8 mouse cellular contexts compared by ENCODE assay signal in the genomic region with DNA sequence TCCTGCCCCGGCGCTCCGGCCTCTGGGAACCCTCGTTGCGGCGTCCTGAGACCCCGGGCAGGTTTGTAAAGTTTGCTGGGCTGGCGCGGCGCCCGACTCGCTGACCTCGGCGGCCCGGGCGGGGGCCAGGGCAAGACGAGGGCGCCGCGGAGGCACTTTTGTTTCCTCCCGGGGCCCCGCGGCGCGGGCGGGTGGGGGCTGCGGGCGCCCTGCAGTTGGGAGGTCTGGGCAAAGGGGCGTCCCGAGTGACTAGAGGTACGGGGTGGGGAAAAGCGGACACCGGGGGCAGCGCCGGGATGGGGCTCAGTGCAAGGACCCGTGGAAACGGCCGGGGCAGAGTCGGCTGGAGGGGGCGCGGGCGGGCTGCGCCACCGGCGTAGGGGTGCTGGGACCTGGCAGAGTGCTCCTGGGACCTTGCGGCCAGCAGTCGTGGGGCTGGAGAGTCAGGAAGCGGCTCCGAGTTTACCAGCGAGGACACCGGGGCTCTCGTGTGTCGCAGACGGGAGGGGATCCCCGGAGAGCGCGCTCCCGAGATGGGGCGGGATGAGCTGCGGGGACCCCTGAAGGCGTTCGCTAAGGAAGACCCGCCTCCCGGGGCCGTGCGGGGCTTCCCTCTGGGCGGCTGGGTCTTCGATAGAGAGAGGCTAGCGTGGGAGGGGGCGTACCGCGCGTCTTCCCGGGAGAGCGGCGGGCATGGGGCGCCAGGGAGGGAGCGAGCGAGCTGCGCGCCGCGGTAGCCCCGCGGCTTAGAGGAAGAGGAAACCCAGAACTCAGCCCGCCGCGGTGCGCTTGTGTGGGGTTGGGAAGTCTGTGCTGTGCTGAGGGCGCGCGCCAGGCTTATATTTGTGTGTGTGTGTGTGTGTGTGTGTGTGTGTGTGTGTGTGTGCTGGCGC. TPM values are rescaled to one million over a fixed set of nuclear protein-coding genes. Genes with fewer than 3 reads are reported as not detected.
A peak's percentile ranks its signal among the peaks of the same experiment; 100 is the strongest.
DNase-seq lines count a peak whose midpoint lies in the region; ATAC-seq and TF ChIP-seq lines count a peak whose summit lies in the region.

No protein-coding gene starts in this region.

- no peaks in the 10 kb centered on the region for H3K9me3 ChIP-seq in hindbrain, embryonic 15.5 days
- peaks cover 6% of the 10 kb centered on the region; the same call in 1 of the 2 replicates for H3K9me3 ChIP-seq in limb, embryonic 12.5 days
- H3K9me3 ChIP-seq in midbrain, embryonic 12.5 days = no peaks in the 10 kb centered on the region

- peak; percentile 85 for ATAC-seq in hindbrain, embryonic 15.5 days (ENCODE audit: low FRiP score, low read depth)
- ATAC-seq in limb, embryonic 12.5 days (ENCODE audit: insufficient number of reproducible peaks, insufficient read depth, low FRiP score, low TSS enrichment, low read depth) = peak; percentile 60
- peak; percentile 80 for ATAC-seq in midbrain, embryonic 12.5 days (ENCODE audit: low FRiP score, low read depth)

- H3K27ac ChIP-seq in cerebellum, adult 2 months (ENCODE audit: insufficient read depth, low read length) = peak overlapping the region; percentile 48; the same call in 1 of the 2 replicates
- H3K27ac ChIP-seq in hindbrain, embryonic 15.5 days (replicated peaks) = peak overlapping the region; percentile 83
- H3K27ac ChIP-seq in limb, embryonic 12.5 days = 0 out of 2 replicates have a peak overlapping the region, but pooled peaks have one; percentile 23
- H3K27ac ChIP-seq in midbrain, embryonic 12.5 days (replicated peaks) = peak overlapping the region; percentile 71

- H3K4me1 ChIP-seq in cerebellum, adult 2 months (ENCODE audit: control insufficient read depth, insufficient read depth, low read length) = no peaks in the 10 kb centered on the region
- H3K4me1 ChIP-seq in hindbrain, embryonic 15.5 days (replicated peaks) = peaks cover 11% of the 10 kb centered on the region; the same call in 1 of the 2 replicates
- H3K4me1 ChIP-seq in limb, embryonic 12.5 days (replicated peaks) = no peaks in the 10 kb centered on the region
- H3K4me1 ChIP-seq in midbrain, embryonic 12.5 days = 0 out of 2 replicates have a peak, but pooled peaks cover 6% of the 10 kb centered on the region

- no peak for TF ChIP-seq POLR2A in cerebellum, adult 2 months (IDR thresholded peaks at IDR 0.05; ENCODE audit: borderline replicate concordance, insufficient read depth, low read length)

- no peaks in the 10 kb centered on the region; the same call in 1 of the 2 replicates for H3K27me3 ChIP-seq in cerebellum, adult 2 months (ENCODE audit: control insufficient read depth, insufficient read depth, low read length)
- H3K27me3 ChIP-seq in hindbrain, embryonic 15.5 days = peaks cover 7% of the 10 kb centered on the region; the same call in 1 of the 2 replicates
- peaks cover 27% of the 10 kb centered on the region for H3K27me3 ChIP-seq in limb, embryonic 12.5 days
- peaks cover 14% of the 10 kb centered on the region for H3K27me3 ChIP-seq in midbrain, embryonic 12.5 days

- H3K36me3 ChIP-seq in hindbrain, embryonic 15.5 days = no peaks in the 10 kb centered on the region
- H3K36me3 ChIP-seq in limb, embryonic 12.5 days = no peaks in the 10 kb centered on the region
- no peaks in the 10 kb centered on the region for H3K36me3 ChIP-seq in midbrain, embryonic 12.5 days

- H3K9ac ChIP-seq in hindbrain, embryonic 15.5 days = peak overlapping the region; percentile 69
- peak overlapping the region; percentile 73 for H3K9ac ChIP-seq in limb, embryonic 12.5 days (replicated peaks)
- H3K9ac ChIP-seq in midbrain, embryonic 12.5 days (replicated peaks) = peak overlapping the region; percentile 77

- H3K4me2 ChIP-seq in hindbrain, embryonic 15.5 days = peak overlapping the region; percentile 98
- H3K4me2 ChIP-seq in limb, embryonic 12.5 days = peak overlapping the region; percentile 95
- peak overlapping the region; percentile 95 for H3K4me2 ChIP-seq in midbrain, embryonic 12.5 days (replicated peaks)

- H3K4me3 ChIP-seq in cerebellum, adult 2 months (replicated peaks; ENCODE audit: insufficient read depth, low read depth, low read length) = peak overlapping the region; percentile 45
- H3K4me3 ChIP-seq in hindbrain, embryonic 15.5 days = peak overlapping the region; percentile 88
- H3K4me3 ChIP-seq in limb, embryonic 12.5 days (replicated peaks) = peak overlapping the region; percentile 78
- H3K4me3 ChIP-seq in midbrain, embryonic 12.5 days = peak overlapping the region; percentile 81

- peak; percentile 58 for DNase-seq in Muller cell, postnatal 12 days (ENCODE audit: inconsistent ontology term)
- DNase-seq in cerebellum, adult 2 months = peak; percentile 28 to 42
- DNase-seq in frontal cortex, postnatal 14 days (ENCODE audit: low spot score in 2 of 2) = peak; percentile 18 to 37
- peak; percentile 8 for DNase-seq in spleen, adult 12 weeks (ENCODE audit: low spot score)
- no peak for DNase-seq in adipocyte (ENCODE audit: low spot score)

- no peak for TF ChIP-seq CTCF in cerebellum, adult 2 months (IDR thresholded peaks at IDR 0.05; ENCODE audit: borderline replicate concordance, insufficient read depth, low read depth, low read length)

- under 1% methylated on average over 90 of the region's 93 CpGs for WGBS in cerebellum, adult 2 months
- WGBS in hindbrain, embryonic 15.5 days = under 1% methylated on average over 86 of the region's 93 CpGs
- WGBS in limb, embryonic 12.5 days = under 1% methylated on average over 92 of the region's 93 CpGs
- WGBS in midbrain, embryonic 12.5 days = under 1% methylated on average over 85 of the region's 93 CpGs

RNA-seq across cellular contexts. Expression of gene Elmo1, which starts 0.6 kb away (rescaled TPM):
- 92.3 and 97.5 TPM in 2 replicates for polyA plus RNA-seq in cerebellum, adult 2 months (2012; rRNA removed)
- 39.7 and 47.9 TPM in 2 replicates for polyA plus RNA-seq in hindbrain, embryonic 15.5 days (2015; fragmentation: Nextera tagmentation; extraction: Ambion mirVana)
- 8.0 and 8.3 TPM in 2 replicates for polyA plus RNA-seq in limb, embryonic 12.5 days (2016; fragmentation: Nextera tagmentation; extraction: Ambion mirVana)
- 24.1 and 25.5 TPM in 2 replicates for polyA plus RNA-seq in midbrain, embryonic 12.5 days (2016; fragmentation: Nextera tagmentation; extraction: Ambion mirVana)

Comparison
In these comparisons a context has a peak if more than half of its experiments do, and no peak if none do; other contexts are left out.
1. H3K27ac ChIP-seq: peak in every context shown above with its lines; median percentile 83 in hindbrain, embryonic 15.5 days; 71 in midbrain, embryonic 12.5 days; 48 in cerebellum, adult 2 months; 23 in limb, embryonic 12.5 days.